Mouse (Mus musculus) neural tube, embryonic 14.5 days (tissue): ENCODE data around the gene Fam25c. TPM values are rescaled to one million over a fixed set of nuclear protein-coding genes. Genes with fewer than 3 reads are reported as not detected.

Experiments
- ATAC-seq: fragments of 200-750 bp; cut with Nextera tagmentation; 2 replicates; pipeline ENCODE4 v1.8.0; 2017; ENCODE audit warnings: low read depth, mild to moderate bottlenecking, moderate TSS enrichment, moderate library complexity
- H3K27ac ChIP-seq: fragments of 300-500 bp; sonication (generic); 2 replicates; pipeline ENCODE4 v1.5.1; 2014; ENCODE audit warnings: low read depth, mild to moderate bottlenecking, control low read depth, low read length, moderate library complexity, mixed read lengths
- H3K27me3 ChIP-seq: fragments of 300-500 bp; sonication (generic); 2 replicates; pipeline ENCODE4 v1.6.1; 2014; ENCODE audit warnings: low read length; ENCODE audit not compliant: control insufficient read depth, insufficient read depth
- H3K36me3 ChIP-seq: fragments of 300-500 bp; sonication (generic); 2 replicates; pipeline ENCODE4 v1.6.1; 2014; ENCODE audit warnings: low read length, mixed read lengths; ENCODE audit not compliant: control insufficient read depth, insufficient read depth
- H3K4me1 ChIP-seq: fragments of 300-500 bp; sonication (generic); 2 replicates; pipeline ENCODE4 v1.6.1; 2014; ENCODE audit warnings: low read length; ENCODE audit not compliant: control insufficient read depth, insufficient read depth
- H3K4me2 ChIP-seq: fragments of 300-500 bp; sonication (generic); 2 replicates; pipeline ENCODE4 v1.6.1; 2014; ENCODE audit warnings: mild to moderate bottlenecking, low read depth, low read length, control low read depth
- H3K4me3 ChIP-seq: fragments of 300-500 bp; sonication (generic); 2 replicates; pipeline ENCODE4 v1.5.1; 2014; ENCODE audit warnings: low read depth, low read length, control low read depth, mixed read lengths
- H3K9ac ChIP-seq: fragments of 300-500 bp; sonication (generic); replicated peaks from 2 replicates; pipeline ENCODE4 v1.6.1; 2014; ENCODE audit warnings: low read depth, mild to moderate bottlenecking, control low read depth, low read length, mixed read lengths
- H3K9me3 ChIP-seq: fragments of 300-500 bp; sonication (generic); 2 replicates; pipeline ENCODE4 v1.6.1; 2016; ENCODE audit warnings: low read length; ENCODE audit not compliant: control insufficient read depth
- WGBS: fragments of 180-500 bp; shearing (Covaris S2); extraction: QIAGEN DNeasy Blood & Tissue Kit; methylation state at CpG from one replicate; pipeline ENCODE4 v1.1.7; 2014; 5-methylcytosine and 5-hydroxymethylcytosine counted together
- polyA plus RNA-seq: library from polyadenylated mRNA; unstranded; fragments of >200 nt; fragmentation: Nextera tagmentation; extraction: Ambion mirVana; gene quantifications from 2 replicates; pipeline ENCODE4 v1.2.1, GENCODE M21; 2014

Fam25c gene
- polyA plus RNA-seq, 1 experiment from 2014 or later, result not detected

GRCm38 (mm10) chr14:34347084-34347483 is 8.1 kb downstream of the Fam25c start:
- no peak for ATAC-seq
- H3K27me3 ChIP-seq, result no peaks in the 10 kb centered on the region

GRCm38 (mm10) chr14:34345771-34346566 is 9.3 kb downstream of the Fam25c start:
- Histone ChIP-seq H3K27me3 (no peaks in the 10 kb centered on the region), H3K9ac (no peak overlapping the region), H3K36me3 (peaks cover 28% of the 10 kb centered on the region), H3K9me3 (no peaks in the 10 kb centered on the region), H3K4me1 (no peaks in the 10 kb centered on the region), H3K4me3 (no peak overlapping the region), H3K27ac (no peak overlapping the region), H3K4me2 (no peak overlapping the region)
- WGBS, result 62% methylated on average over 12 of the region's 12 CpGs
- peak; percentile 49; the same call in 1 of the 2 replicates for ATAC-seq

More at GRCm38 (mm10) chr14:34347084-34347483, 8.1 kb downstream of the Fam25c start:
- H3K36me3 ChIP-seq, result peaks cover 19% of the 10 kb centered on the region
- H3K4me3 ChIP-seq, result no peak overlapping the region
- H3K9me3 ChIP-seq, result no peaks in the 10 kb centered on the region
- 90% methylated on average over 5 of the region's 5 CpGs for WGBS
- H3K4me2 ChIP-seq, result no peak overlapping the region
- H3K27ac ChIP-seq, result no peak overlapping the region
- no peaks in the 10 kb centered on the region for H3K4me1 ChIP-seq
- no peak overlapping the region for H3K9ac ChIP-seq

- H3K9ac ChIP-seq, result no peak overlapping the region
- no peak overlapping the region for H3K4me2 ChIP-seq
- peaks cover 34% of the 10 kb centered on the region for H3K36me3 ChIP-seq
- no peak overlapping the region for H3K27ac ChIP-seq
- no peaks in the 10 kb centered on the region for H3K9me3 ChIP-seq
- ATAC-seq, result no peak
- no peaks in the 10 kb centered on the region for H3K4me1 ChIP-seq
- no peaks in the 10 kb centered on the region for H3K27me3 ChIP-seq
- 74% methylated on average over 5 of the region's 5 CpGs for WGBS
- H3K4me3 ChIP-seq, result no peak overlapping the region
Observed at GRCm38 (mm10) chr14:34344361-34344760, 10.9 kb downstream of the Fam25c start.

- H3K27ac ChIP-seq, result no peak overlapping the region
- WGBS, result 96% methylated on average over 4 of the region's 4 CpGs
- H3K27me3 ChIP-seq, result no peaks in the 10 kb centered on the region
- H3K4me2 ChIP-seq, result no peak overlapping the region
- no peak overlapping the region for H3K9ac ChIP-seq
- H3K4me1 ChIP-seq, result no peaks in the 10 kb centered on the region
- ATAC-seq, result no peak
- no peak overlapping the region for H3K4me3 ChIP-seq
- H3K36me3 ChIP-seq, result peaks cover 35% of the 10 kb centered on the region
- no peaks in the 10 kb centered on the region for H3K9me3 ChIP-seq
Observed at GRCm38 (mm10) chr14:34343078-34343477, 12.2 kb downstream of the Fam25c start.

GRCm38 (mm10) chr14:34341993-34342392 is 13.2 kb downstream of the Fam25c start:
- no peak overlapping the region for H3K4me2 ChIP-seq
- no peak for ATAC-seq
- peaks cover 38% of the 10 kb centered on the region for H3K36me3 ChIP-seq
- H3K27ac ChIP-seq, result no peak overlapping the region
- H3K4me3 ChIP-seq, result no peak overlapping the region
- H3K4me1 ChIP-seq, result no peaks in the 10 kb centered on the region
- no peaks in the 10 kb centered on the region for H3K27me3 ChIP-seq
- H3K9ac ChIP-seq, result no peak overlapping the region
- 87% methylated on average over 4 of the region's 4 CpGs for WGBS
- H3K9me3 ChIP-seq, result no peaks in the 10 kb centered on the region

- Histone ChIP-seq H3K27ac (no peak overlapping the region), H3K4me2 (no peak overlapping the region)
- 40% methylated on average over 1 of the region's 1 CpGs for WGBS
Observed at GRCm38 (mm10) chr14:34339446-34339845, 15.8 kb downstream of the Fam25c start.

GRCm38 (mm10) chr14:34332476-34332875 is 22.8 kb downstream of the Fam25c start:
- no peaks in the 10 kb centered on the region for H3K27me3 ChIP-seq
- peak; percentile 68 for ATAC-seq
- no peaks in the 10 kb centered on the region for H3K9me3 ChIP-seq
- H3K9ac ChIP-seq, result no peak overlapping the region
- peak overlapping the region; percentile 56 for H3K27ac ChIP-seq
- H3K36me3 ChIP-seq, result peaks cover 34% of the 10 kb centered on the region
- 84% methylated on average over 5 of the region's 5 CpGs for WGBS
- H3K4me3 ChIP-seq, result no peak overlapping the region
- no peaks in the 10 kb centered on the region for H3K4me1 ChIP-seq
- H3K4me2 ChIP-seq, result no peak overlapping the region

More at GRCm38 (mm10) chr14:34339446-34339845, 15.8 kb downstream of the Fam25c start:
- peaks cover 59% of the 10 kb centered on the region for H3K36me3 ChIP-seq
- ATAC-seq, result no peak
- H3K9ac ChIP-seq, result no peak overlapping the region
- H3K4me3 ChIP-seq, result no peak overlapping the region
- H3K9me3 ChIP-seq, result no peaks in the 10 kb centered on the region
- no peaks in the 10 kb centered on the region for H3K4me1 ChIP-seq
- H3K27me3 ChIP-seq, result no peaks in the 10 kb centered on the region

GRCm38 (mm10) chr14:34331886-34332285 is 23.3 kb downstream of the Fam25c start:
- Histone ChIP-seq H3K4me3 (no peak overlapping the region), H3K36me3 (peaks cover 34% of the 10 kb centered on the region), H3K4me2 (no peak overlapping the region), H3K4me1 (no peaks in the 10 kb centered on the region), H3K27ac (no peak overlapping the region; the same call in 1 of the 2 replicates), H3K27me3 (no peaks in the 10 kb centered on the region), H3K9me3 (no peaks in the 10 kb centered on the region), H3K9ac (no peak overlapping the region)
- WGBS, result 79% methylated on average over 3 of the region's 3 CpGs
- ATAC-seq, result peak; percentile 53; the same call in 1 of the 2 replicates

GRCm38 (mm10) chr14:34330657-34331158 is 24.5 kb downstream of the Fam25c start:
- Histone ChIP-seq H3K27me3 (no peaks in the 10 kb centered on the region), H3K9ac (no peak overlapping the region), H3K9me3 (no peaks in the 10 kb centered on the region), H3K4me3 (no peak overlapping the region), H3K36me3 (peaks cover 29% of the 10 kb centered on the region), H3K27ac (no peak overlapping the region), H3K4me1 (no peaks in the 10 kb centered on the region), H3K4me2 (no peak overlapping the region)
- WGBS, result 81% methylated on average over 9 of the region's 9 CpGs
- peak; percentile 87 for ATAC-seq
